Mouse (Mus musculus) megakaryocyte-erythroid progenitor cell, adult 5 weeks (primary cell): ENCODE data around the gene Ncf2. TPM values are rescaled to one million over a fixed set of nuclear protein-coding genes. Genes with fewer than 3 reads are reported as not detected.

ENCODE experiments used
- polyA plus RNA-seq: library from polyadenylated mRNA; stranded (reverse); fragments of >175 nt; gene quantifications from 2 replicates; pipeline ENCODE4 v1.2.3, GENCODE M21; 2012

Ncf2 gene
- 60.3 and 62.3 TPM in 2 replicates for polyA plus RNA-seq

GRCm38 (mm10) chr1:152799897-152800296, at the start of gene Ncf2:
Gene Ncf2 (plus strand): TSS chr1:152800194.

GRCm38 (mm10) chr1:152750312-152750965, 49.6 kb upstream of the Ncf2 start, which contains the start of gene Apobec4:
Gene Apobec4 (plus strand): TSS chr1:152750551.

GRCm38 (mm10) chr1:152766032-152766772, 33.8 kb upstream of the Ncf2 start, which contains the start of the genes Rgl1 and Arpc5:
Gene Rgl1 (minus strand): TSS chr1:152766351.
Gene Arpc5 (plus strand): TSS chr1:152766542.

Other genes starting within 250 kb of the Ncf2 start
- gene Apobec4, start 49.6 kb upstream of the Ncf2 start, polyA plus RNA-seq = not detected in 2 replicates
- 1.3 and 2.2 TPM in 2 replicates for gene Rgl1, start 33.8 kb upstream of the Ncf2 start, polyA plus RNA-seq
- 290 and 304 TPM in 2 replicates for gene Arpc5, start 33.7 kb upstream of the Ncf2 start, polyA plus RNA-seq
- gene Smg7, start 102.5 kb downstream of the Ncf2 start, polyA plus RNA-seq = 10.5 and 11.6 TPM in 2 replicates
- 0.02 TPM in 1 of 2 replicates, not detected in the other for gene Nmnat2, start 154.8 kb downstream of the Ncf2 start, polyA plus RNA-seq